In the genomic region with DNA sequence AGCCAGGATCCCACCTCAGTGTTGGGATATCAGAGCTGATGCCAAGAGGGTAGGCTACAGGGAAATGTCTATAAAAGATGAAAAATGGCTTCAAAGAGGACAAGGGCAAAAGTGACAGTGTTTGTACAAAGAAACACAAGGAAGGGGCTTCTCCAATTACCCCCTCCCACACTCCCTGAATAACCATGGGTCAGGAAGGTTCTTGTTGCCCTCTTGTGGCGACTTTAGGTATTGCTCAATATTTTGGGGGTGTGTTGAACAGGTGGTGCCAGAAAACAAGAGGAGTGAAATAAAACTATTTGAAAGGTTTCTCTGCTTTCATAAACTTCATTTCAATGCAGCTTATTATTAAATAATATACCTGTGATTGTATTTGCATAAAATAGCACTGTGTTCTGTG, we compare ENCODE assay signal across 8 mouse cellular contexts. TPM values are rescaled to one million over a fixed set of nuclear protein-coding genes. Genes with fewer than 3 reads are reported as not detected.
DNase-seq lines count a peak whose midpoint lies in the region.

No protein-coding gene starts in this region.

- intact Hi-C loops in heart, postnatal 25 days (cut with DNase I) = no loop called here

- peak; percentile 66 to 89 for DNase-seq in heart, adult 18-20 months
- no peak for DNase-seq in heart, postnatal 25 days (ENCODE audit: low spot score)
- peak; percentile 58 for DNase-seq in A20 (ENCODE audit: low read depth, low spot score)
- DNase-seq in adrenal gland, adult (ENCODE audit: inconsistent age in 2 of 2, low spot score in 1 of 2) = peak; percentile 49 to 91
- DNase-seq in embryo, embryonic 10.5 days (ENCODE audit: low spot score) = peak; percentile 78
- DNase-seq in kidney, postnatal 14 days = peak; percentile 63
- DNase-seq in lung, postnatal 25 days (ENCODE audit: low spot score) = peak; percentile 44
- peak; percentile 12 for DNase-seq in telencephalon, adult 2 months (ENCODE audit: low read depth, low spot score)

RNA-seq across cellular contexts. Expression of gene Zfp931, which starts 20.1 kb away (rescaled TPM):
- 10 to 100 TPM; 13.2 to 14.2 TPM for total RNA-seq in heart, adult 18-20 months (2021)
- 10 to 100 TPM; 12.2 to 15.3 TPM for total RNA-seq in heart, postnatal 25 days (2021)

RNA-seq across cellular contexts. Expression of gene Zfp971, which starts 35.1 kb away (rescaled TPM):
- total RNA-seq in heart, adult 18-20 months (2021) = 100 to 1,000 TPM in 1 of 2 experiments, 10 to 100 TPM in 1; 97.5 to 107 TPM
- 100 to 1,000 TPM in 1 of 2 experiments, 10 to 100 TPM in 1; 94.1 to 103 TPM for total RNA-seq in heart, postnatal 25 days (2021)
